Mouse (Mus musculus): ENCODE data around the gene Kmt2d. TPM values are rescaled to one million over a fixed set of nuclear protein-coding genes. Genes with fewer than 3 reads are reported as not detected.

Kmt2d gene
- total RNA-seq, 4 experiments from 2014 or later = 77.8 to 96.0 (median 89.6) TPM

GRCm38 (mm10) chr15:98859319-98860043 is 11.5 kb downstream of the Kmt2d start:
- no peak for DNase-seq (ENCODE audit: low spot score in 2 of 2)

GRCm38 (mm10) chr15:98854214-98854613 is 16.8 kb downstream of the Kmt2d start:
- no peak for DNase-seq (ENCODE audit: low spot score in 2 of 2)

- DNase-seq (ENCODE audit: low spot score in 2 of 2) = no peak
Measured at GRCm38 (mm10) chr15:98853161-98853937, 17.7 kb downstream of the Kmt2d start.

- DNase-seq (ENCODE audit: low spot score in 2 of 2) = no peak
Measured at GRCm38 (mm10) chr15:98852733-98853132, 18.3 kb downstream of the Kmt2d start.

- DNase-seq (ENCODE audit: low spot score in 2 of 2) = no peak
Measured at GRCm38 (mm10) chr15:98852071-98852470, 18.9 kb downstream of the Kmt2d start.

GRCm38 (mm10) chr15:98851229-98851818 is 19.7 kb downstream of the Kmt2d start:
- DNase-seq (ENCODE audit: low spot score in 2 of 2) = no peak

- no peak for DNase-seq (ENCODE audit: low spot score in 2 of 2)
Measured at GRCm38 (mm10) chr15:98850668-98851067, 20.3 kb downstream of the Kmt2d start.

GRCm38 (mm10) chr15:98849956-98850600 is 20.9 kb downstream of the Kmt2d start:
- DNase-seq (ENCODE audit: low spot score in 2 of 2) = no peak

- no peak for DNase-seq (ENCODE audit: low spot score in 2 of 2)
Measured at GRCm38 (mm10) chr15:98849165-98849564, 21.8 kb downstream of the Kmt2d start.

- no peak for DNase-seq (ENCODE audit: low spot score in 2 of 2)
Measured at GRCm38 (mm10) chr15:98846140-98846539, 24.9 kb downstream of the Kmt2d start.

GRCm38 (mm10) chr15:98845149-98845548 is 25.9 kb downstream of the Kmt2d start:
- DNase-seq (ENCODE audit: low spot score in 2 of 2) = no peak

GRCm38 (mm10) chr15:98843595-98844223 is 27.3 kb downstream of the Kmt2d start:
- DNase-seq (ENCODE audit: low spot score in 2 of 2) = no peak

- DNase-seq (ENCODE audit: low spot score in 2 of 2) = no peak
Measured at GRCm38 (mm10) chr15:98839671-98840585, 31.1 kb downstream of the Kmt2d start.

- DNase-seq (ENCODE audit: low spot score in 2 of 2) = no peak
Measured at GRCm38 (mm10) chr15:98839161-98839560, 31.8 kb downstream of the Kmt2d start.

- DNase-seq (ENCODE audit: low spot score in 2 of 2) = no peak
Measured at GRCm38 (mm10) chr15:98837743-98838103, 33.3 kb downstream of the Kmt2d start.

GRCm38 (mm10) chr15:98837006-98837742 is 33.8 kb downstream of the Kmt2d start:
- no peak for DNase-seq (ENCODE audit: low spot score in 2 of 2)

GRCm38 (mm10) chr15:98835291-98835690 is 35.7 kb downstream of the Kmt2d start:
- no peak for DNase-seq (ENCODE audit: low spot score in 2 of 2)

- no peak for DNase-seq (ENCODE audit: low spot score in 2 of 2)
Measured at GRCm38 (mm10) chr15:98834059-98834458, 36.9 kb downstream of the Kmt2d start.

- DNase-seq (ENCODE audit: low spot score in 2 of 2) = no peak
Measured at GRCm38 (mm10) chr15:98833281-98833680, 37.7 kb downstream of the Kmt2d start.
